Mouse (Mus musculus): ENCODE results near the gene Slc25a25. TPM values are rescaled to one million over a fixed set of nuclear protein-coding genes. Genes with fewer than 3 reads are reported as not detected.
"Not testable (repeated sequence)": the region's sequence is repeated elsewhere in the genome, so short reads cannot be mapped to it uniquely, and the experiment has no call there.

The Slc25a25 gene
- 19.5 and 28.4 TPM in 2 replicates for polyA plus RNA-seq (2014; fragmentation: Nextera tagmentation; extraction: Ambion mirVana)

- Histone ChIP-seq H3K4me3 (ENCODE audit: low read depth, low read length) (peak within 1 kb of the TSS; percentile 75), H3K4me1 (replicated peaks; ENCODE audit: control insufficient read depth, insufficient read depth, low read length) (peaks cover 4% of the 10 kb centered on the region; the same call in 1 of the 2 replicates), H3K27ac (ENCODE audit: low read depth, low read length) (peak within 1 kb of the TSS; percentile 79), H3K4me2 (replicated peaks; ENCODE audit: low read depth, low read length) (peak within 1 kb of the TSS; percentile 82), H3K36me3 (ENCODE audit: control insufficient read depth, insufficient read depth, low read length) (0 out of 2 replicates have a peak, but pooled peaks cover 3% of the 10 kb centered on the region), H3K9ac (ENCODE audit: low read depth, low read length) (peak within 1 kb of the TSS; percentile 83), H3K9me3 (ENCODE audit: control insufficient read depth, low read length) (no peaks in the 10 kb centered on the region), H3K27me3 (ENCODE audit: control insufficient read depth, insufficient read depth, low read length) (no peaks in the 10 kb centered on the region)
- peak; percentile 93 for ATAC-seq (ENCODE audit: low FRiP score)
- under 1% methylated on average over 100 of the region's 103 CpGs for WGBS
- DNase-seq (ENCODE audit: low spot score), result peak; percentile 98
Measured at GRCm38 (mm10) chr2:32450881-32451844, at the start of gene Slc25a25. Gene Slc25a25, minus strand, starts transcription at chr2:32451445.

DNA sequence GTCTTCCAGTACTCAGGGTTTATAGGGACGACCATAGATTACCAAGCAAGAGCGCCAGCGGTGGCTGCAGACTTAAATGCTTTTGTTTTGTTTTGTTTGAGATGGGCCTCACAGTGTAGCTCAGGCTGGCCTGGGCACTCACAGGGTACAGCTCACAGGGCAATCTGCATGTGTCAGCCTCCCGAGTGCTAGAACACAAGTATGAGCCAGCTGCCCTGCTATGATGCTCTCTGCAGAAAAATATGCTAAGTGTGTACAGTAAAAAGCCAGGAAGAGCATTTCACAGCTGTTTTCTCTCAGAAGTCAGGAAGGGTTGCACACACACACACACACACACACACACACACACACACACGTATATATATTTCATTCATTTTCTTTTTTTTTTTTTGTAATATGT lies 49.2 kb upstream of the Slc25a25 start:
- Histone ChIP-seq H3K4me3 (ENCODE audit: low read depth, low read length) (no peak overlapping the region), H3K27me3 (ENCODE audit: control insufficient read depth, insufficient read depth, low read length) (no peaks in the 10 kb centered on the region), H3K9ac (ENCODE audit: low read depth, low read length) (no peak overlapping the region), H3K27ac (ENCODE audit: low read depth, low read length) (no peak overlapping the region), H3K9me3 (ENCODE audit: control insufficient read depth, low read length) (no peaks in the 10 kb centered on the region), H3K36me3 (ENCODE audit: control insufficient read depth, insufficient read depth, low read length) (no peaks in the 10 kb centered on the region), H3K4me1 (replicated peaks; ENCODE audit: control insufficient read depth, insufficient read depth, low read length) (no peaks in the 10 kb centered on the region), H3K4me2 (replicated peaks; ENCODE audit: low read depth, low read length) (no peak overlapping the region)
- 81% methylated on average over 5 of the region's 5 CpGs for WGBS
- DNase-seq (ENCODE audit: low spot score), result no peak
- no peak for ATAC-seq (ENCODE audit: low FRiP score)

GRCm38 (mm10) chr2:32499365-32499764 lies 48.1 kb upstream of the Slc25a25 start:
- ATAC-seq (ENCODE audit: low FRiP score), result no peak
- H3K9me3 ChIP-seq (ENCODE audit: control insufficient read depth, low read length), result no peaks in the 10 kb centered on the region
- H3K36me3 ChIP-seq (ENCODE audit: control insufficient read depth, insufficient read depth, low read length), result no peaks in the 10 kb centered on the region
- H3K27ac ChIP-seq (ENCODE audit: low read depth, low read length), result no peak overlapping the region
- H3K27me3 ChIP-seq (ENCODE audit: control insufficient read depth, insufficient read depth, low read length), result no peaks in the 10 kb centered on the region
- DNase-seq (ENCODE audit: low spot score), result no peak
- 95% methylated on average over 4 of the region's 4 CpGs for WGBS
- no peak overlapping the region for H3K9ac ChIP-seq (ENCODE audit: low read depth, low read length)
- H3K4me1 ChIP-seq (replicated peaks; ENCODE audit: control insufficient read depth, insufficient read depth, low read length), result no peaks in the 10 kb centered on the region
- no peak overlapping the region for H3K4me3 ChIP-seq (ENCODE audit: low read depth, low read length)
- H3K4me2 ChIP-seq (replicated peaks; ENCODE audit: low read depth, low read length), result no peak overlapping the region

GRCm38 (mm10) chr2:32496190-32496589 lies 44.9 kb upstream of the Slc25a25 start:
- ATAC-seq (ENCODE audit: low FRiP score) (no peak), DNase-seq (ENCODE audit: low spot score) (no peak)
- H3K27ac ChIP-seq (ENCODE audit: low read depth, low read length), result no peak overlapping the region
- no peaks in the 10 kb centered on the region for H3K4me1 ChIP-seq (replicated peaks; ENCODE audit: control insufficient read depth, insufficient read depth, low read length)
- H3K4me2 ChIP-seq (replicated peaks; ENCODE audit: low read depth, low read length), result no peak overlapping the region
- H3K9me3 ChIP-seq (ENCODE audit: control insufficient read depth, low read length), result no peaks in the 10 kb centered on the region
- WGBS, result 70% methylated on average over 5 of the region's 5 CpGs
- no peaks in the 10 kb centered on the region for H3K27me3 ChIP-seq (ENCODE audit: control insufficient read depth, insufficient read depth, low read length)
- no peaks in the 10 kb centered on the region for H3K36me3 ChIP-seq (ENCODE audit: control insufficient read depth, insufficient read depth, low read length)
- no peak overlapping the region for H3K9ac ChIP-seq (ENCODE audit: low read depth, low read length)
- H3K4me3 ChIP-seq (ENCODE audit: low read depth, low read length), result no peak overlapping the region

DNA sequence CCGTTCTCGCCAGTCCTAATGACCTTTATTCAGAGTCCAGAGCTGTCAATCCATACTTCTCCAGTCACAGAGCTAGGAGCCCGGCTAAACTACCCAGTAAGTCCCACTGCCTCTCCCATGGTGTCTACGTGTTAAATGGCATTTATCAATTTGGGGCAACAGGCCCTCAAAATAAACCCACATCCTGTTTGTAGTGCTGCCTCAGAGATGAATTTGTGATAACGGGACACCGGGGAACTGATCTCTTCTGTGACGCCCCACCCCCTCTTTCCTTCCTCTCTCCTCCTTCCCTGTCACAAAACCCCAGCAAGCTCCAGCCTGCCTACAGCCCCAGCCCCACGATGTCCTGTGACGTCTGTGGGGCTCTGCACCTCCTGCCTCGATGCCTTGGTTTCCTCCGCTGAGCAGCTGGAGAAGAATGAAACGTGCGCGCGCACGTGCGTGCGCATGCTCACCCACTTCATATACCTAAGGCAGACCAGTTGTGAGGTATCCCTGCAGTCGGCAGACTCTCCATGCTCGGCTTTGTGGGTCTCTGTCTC lies 44.0 kb upstream of the Slc25a25 start:
- Histone ChIP-seq H3K27me3 (ENCODE audit: control insufficient read depth, insufficient read depth, low read length) (no peaks in the 10 kb centered on the region), H3K36me3 (ENCODE audit: control insufficient read depth, insufficient read depth, low read length) (no peaks in the 10 kb centered on the region), H3K9ac (ENCODE audit: low read depth, low read length) (no peak overlapping the region; the same call in 1 of the 2 replicates), H3K27ac (ENCODE audit: low read depth, low read length) (no peak overlapping the region), H3K9me3 (ENCODE audit: control insufficient read depth, low read length) (no peaks in the 10 kb centered on the region), H3K4me1 (replicated peaks; ENCODE audit: control insufficient read depth, insufficient read depth, low read length) (no peaks in the 10 kb centered on the region), H3K4me3 (ENCODE audit: low read depth, low read length) (no peak overlapping the region), H3K4me2 (replicated peaks; ENCODE audit: low read depth, low read length) (no peak overlapping the region)
- DNase-seq (ENCODE audit: low spot score), result no peak
- 81% methylated on average over 20 of the region's 20 CpGs for WGBS
- ATAC-seq (ENCODE audit: low FRiP score), result no peak

- no peak overlapping the region for H3K4me2 ChIP-seq (replicated peaks; ENCODE audit: low read depth, low read length)
- 66% methylated on average over 2 of the region's 2 CpGs for WGBS
- H3K9ac ChIP-seq (ENCODE audit: low read depth, low read length), result no peak overlapping the region
- no peaks in the 10 kb centered on the region for H3K9me3 ChIP-seq (ENCODE audit: control insufficient read depth, low read length)
- DNase-seq (ENCODE audit: low spot score) (no peak), ATAC-seq (ENCODE audit: low FRiP score) (no peak)
- H3K27me3 ChIP-seq (ENCODE audit: control insufficient read depth, insufficient read depth, low read length), result no peaks in the 10 kb centered on the region
- no peak overlapping the region for H3K4me3 ChIP-seq (ENCODE audit: low read depth, low read length)
- H3K36me3 ChIP-seq (ENCODE audit: control insufficient read depth, insufficient read depth, low read length), result no peaks in the 10 kb centered on the region
- no peak overlapping the region for H3K27ac ChIP-seq (ENCODE audit: low read depth, low read length)
- no peaks in the 10 kb centered on the region for H3K4me1 ChIP-seq (replicated peaks; ENCODE audit: control insufficient read depth, insufficient read depth, low read length)
Measured at GRCm38 (mm10) chr2:32494522-32494921, 43.3 kb upstream of the Slc25a25 start.

DNA sequence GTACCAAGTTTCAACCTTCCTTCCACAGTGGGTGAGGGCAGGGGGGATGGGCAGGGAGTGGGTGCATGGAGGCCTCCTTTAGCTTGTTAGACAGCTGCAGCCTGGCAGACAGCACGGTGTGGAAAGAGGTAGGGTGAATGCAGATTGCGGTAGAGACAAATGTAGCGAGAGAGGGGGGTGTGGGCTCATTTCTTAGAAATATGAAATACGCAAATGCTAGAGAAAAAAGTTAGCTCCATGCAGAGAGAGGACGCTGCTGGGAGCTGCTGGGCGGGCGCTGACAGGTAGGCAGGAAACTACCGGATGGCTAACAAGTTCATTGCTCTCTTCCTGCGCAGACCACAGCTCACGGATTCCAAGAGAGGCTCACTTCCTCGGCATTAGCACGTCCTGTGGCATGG lies 42.1 kb upstream of the Slc25a25 start:
- Histone ChIP-seq H3K4me2 (replicated peaks; ENCODE audit: low read depth, low read length) (no peak overlapping the region), H3K4me3 (ENCODE audit: low read depth, low read length) (no peak overlapping the region), H3K27me3 (ENCODE audit: control insufficient read depth, insufficient read depth, low read length) (no peaks in the 10 kb centered on the region), H3K9ac (ENCODE audit: low read depth, low read length) (no peak overlapping the region), H3K36me3 (ENCODE audit: control insufficient read depth, insufficient read depth, low read length) (no peaks in the 10 kb centered on the region), H3K4me1 (replicated peaks; ENCODE audit: control insufficient read depth, insufficient read depth, low read length) (no peaks in the 10 kb centered on the region), H3K27ac (ENCODE audit: low read depth, low read length) (no peak overlapping the region), H3K9me3 (ENCODE audit: control insufficient read depth, low read length) (no peaks in the 10 kb centered on the region)
- DNase-seq (ENCODE audit: low spot score), result no peak
- ATAC-seq (ENCODE audit: low FRiP score), result no peak
- WGBS, result 86% methylated on average over 12 of the region's 12 CpGs

GRCm38 (mm10) chr2:32492661-32493060 lies 41.4 kb upstream of the Slc25a25 start:
- Histone ChIP-seq H3K9me3 (ENCODE audit: control insufficient read depth, low read length) (no peaks in the 10 kb centered on the region), H3K4me2 (replicated peaks; ENCODE audit: low read depth, low read length) (no peak overlapping the region), H3K9ac (ENCODE audit: low read depth, low read length) (no peak overlapping the region), H3K36me3 (ENCODE audit: control insufficient read depth, insufficient read depth, low read length) (no peaks in the 10 kb centered on the region), H3K4me1 (replicated peaks; ENCODE audit: control insufficient read depth, insufficient read depth, low read length) (no peaks in the 10 kb centered on the region), H3K27ac (ENCODE audit: low read depth, low read length) (no peak overlapping the region), H3K4me3 (ENCODE audit: low read depth, low read length) (no peak overlapping the region), H3K27me3 (ENCODE audit: control insufficient read depth, insufficient read depth, low read length) (no peaks in the 10 kb centered on the region)
- WGBS, result 72% methylated on average over 2 of the region's 2 CpGs
- no peak for DNase-seq (ENCODE audit: low spot score)
- ATAC-seq (ENCODE audit: low FRiP score), result no peak

DNA sequence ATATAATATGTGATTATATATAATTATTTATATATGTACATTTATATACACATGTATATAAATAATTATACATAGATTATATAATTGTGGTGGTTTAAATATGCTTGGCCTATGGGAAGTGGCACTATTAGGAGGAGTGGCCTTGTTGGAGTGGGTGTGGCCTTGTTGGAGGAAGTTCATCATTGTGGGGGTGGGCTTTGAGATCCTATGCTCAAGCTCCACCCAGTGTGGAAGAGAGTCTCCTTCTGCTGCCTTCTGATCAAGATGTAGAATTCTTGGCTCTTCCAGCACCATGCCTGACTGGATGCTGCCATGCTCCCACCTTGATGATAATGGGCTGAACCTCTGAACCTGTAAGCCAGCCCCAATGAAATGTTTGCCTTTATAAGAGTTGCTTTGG lies 39.5 kb upstream of the Slc25a25 start:
- not testable (repeated sequence) for ATAC-seq (ENCODE audit: low FRiP score); H3K27ac ChIP-seq (ENCODE audit: low read depth, low read length); DNase-seq (ENCODE audit: low spot score)

More for the DNA sequence above, 39.5 kb upstream of the Slc25a25 start:
- not testable (repeated sequence) for H3K4me1 ChIP-seq (replicated peaks; ENCODE audit: control insufficient read depth, insufficient read depth, low read length); H3K4me2 ChIP-seq (replicated peaks; ENCODE audit: low read depth, low read length); H3K36me3 ChIP-seq (ENCODE audit: control insufficient read depth, insufficient read depth, low read length); H3K9ac ChIP-seq (ENCODE audit: low read depth, low read length); H3K27me3 ChIP-seq (ENCODE audit: control insufficient read depth, insufficient read depth, low read length); H3K9me3 ChIP-seq (ENCODE audit: control insufficient read depth, low read length); H3K4me3 ChIP-seq (ENCODE audit: low read depth, low read length)
